Mouse (Mus musculus) kidney, postnatal 14 days (tissue): Measurements from ENCODE around the gene Mphosph9.

Experiments
- DNase-seq: peaks from one replicate; pipeline ENCODE4 v3.0.0; 2022; ENCODE audit warnings: mixed read lengths

Gene Mphosph9

DNA sequence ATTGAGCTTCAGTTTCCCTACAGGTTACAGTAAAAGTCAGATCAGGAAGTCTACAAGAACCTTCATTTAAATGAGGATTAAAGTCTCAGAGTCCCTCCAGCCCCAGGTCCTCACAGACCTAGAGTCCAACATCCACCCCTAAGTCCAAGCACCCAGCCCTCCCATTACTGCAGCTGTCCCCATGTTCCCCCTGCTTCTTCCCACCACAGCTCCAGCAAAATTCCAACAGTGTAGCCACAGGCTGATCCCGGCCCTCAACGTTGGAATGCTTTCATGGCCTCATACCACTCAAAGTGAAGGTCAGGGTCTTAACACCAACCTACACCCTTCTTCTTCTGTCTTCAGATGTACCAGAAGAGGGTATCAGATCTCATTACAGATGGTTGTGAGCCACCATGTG lies 116.1 kb downstream of the Mphosph9 start:
- DNase-seq: no peak

- no peak for DNase-seq
These were observed 116.5 kb downstream of the Mphosph9 start for GRCm38 (mm10) chr5:124211234-124211633.

DNA sequence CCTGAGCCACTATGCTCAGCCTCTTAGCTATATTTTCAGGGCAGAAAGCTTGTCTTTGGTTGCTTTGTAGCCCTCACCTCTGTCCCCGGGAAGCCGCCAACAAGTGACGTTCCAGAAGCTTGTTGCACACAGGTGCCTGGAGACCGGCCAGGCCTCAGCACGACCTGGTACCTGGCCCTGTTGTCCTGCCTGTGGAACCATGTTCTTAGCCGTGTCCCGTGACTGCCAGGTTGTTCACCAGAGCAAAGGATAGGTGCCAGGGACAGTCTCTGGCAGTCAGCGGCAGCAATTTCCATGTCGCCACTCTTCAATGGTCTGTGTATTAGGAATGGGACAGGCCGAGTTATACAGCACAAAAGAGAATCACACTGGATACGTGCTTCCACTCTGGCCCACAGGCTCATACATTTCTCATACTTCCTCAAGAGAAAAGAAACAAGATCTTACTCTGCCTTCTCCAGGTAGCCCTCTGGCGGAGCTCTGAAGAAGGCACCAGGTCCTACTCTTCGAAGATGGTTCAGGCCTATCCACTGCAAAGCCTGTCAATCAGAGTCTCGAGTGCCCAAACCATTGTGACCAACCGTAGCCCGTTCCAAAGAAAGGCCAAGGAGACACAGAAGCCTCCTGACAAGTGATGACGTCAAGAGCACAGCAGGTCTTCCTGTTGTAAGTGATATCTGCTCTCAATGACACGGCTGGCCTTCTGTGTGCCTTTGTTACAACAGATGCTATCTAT lies 117.3 kb downstream of the Mphosph9 start:
- no peak for DNase-seq

GRCm38 (mm10) chr5:124209850-124210249 lies 117.9 kb downstream of the Mphosph9 start:
- DNase-seq: no peak

DNA sequence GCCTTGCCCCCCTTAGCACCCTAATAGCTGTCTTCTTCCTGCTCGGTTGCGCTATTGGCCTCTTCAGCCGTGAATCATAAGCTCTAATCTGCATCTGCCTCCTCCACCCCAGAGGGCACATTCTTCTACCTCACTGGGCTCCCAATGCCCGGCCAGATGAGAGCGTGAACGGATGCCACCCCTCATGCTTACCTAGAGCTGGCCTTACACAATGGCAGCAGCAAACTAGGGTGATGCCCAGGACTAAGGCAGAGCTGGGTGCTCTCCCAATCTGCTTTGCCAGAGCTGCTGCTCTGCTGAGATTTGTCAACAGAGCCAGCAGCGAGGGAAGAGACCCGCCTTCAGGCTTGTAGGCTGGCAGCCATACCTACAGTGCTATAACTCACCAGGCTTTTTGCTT lies 119.7 kb downstream of the Mphosph9 start:
- no peak for DNase-seq

DNA sequence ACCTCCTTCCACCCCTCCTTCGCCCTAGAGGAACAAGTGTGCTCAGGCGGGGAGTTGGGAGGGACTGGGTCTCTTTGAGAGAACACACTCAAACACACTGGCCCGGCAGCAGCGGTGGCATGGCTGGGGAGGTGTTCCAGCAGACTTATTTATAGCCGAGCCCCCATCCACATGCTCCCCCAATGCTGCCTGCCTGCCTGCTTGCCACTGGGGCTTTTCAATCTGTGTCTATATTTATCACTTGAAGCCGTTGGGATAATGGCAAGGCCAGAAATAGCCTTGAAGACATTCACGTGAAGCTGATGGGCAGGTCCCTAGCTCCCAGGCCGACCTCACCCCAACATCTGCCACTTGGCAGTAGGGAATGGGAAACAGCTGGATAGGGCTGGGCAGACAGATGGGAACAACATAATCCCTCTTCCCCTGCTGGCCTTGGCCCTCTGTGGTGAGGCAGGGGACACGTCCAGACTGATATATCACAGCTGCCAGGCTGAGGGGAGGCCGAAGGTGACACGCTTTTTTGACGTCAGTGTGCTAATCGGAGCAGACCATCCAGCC lies 121.2 kb downstream of the Mphosph9 start:
- peak; percentile 57 for DNase-seq

GRCm38 (mm10) chr5:124205809-124206380 lies 121.9 kb downstream of the Mphosph9 start:
- no peak for DNase-seq

GRCm38 (mm10) chr5:124205211-124205610 lies 122.6 kb downstream of the Mphosph9 start:
- DNase-seq: no peak

GRCm38 (mm10) chr5:124204127-124204794 lies 123.5 kb downstream of the Mphosph9 start:
- DNase-seq: no peak

- no peak for DNase-seq
These were observed 124.5 kb downstream of the Mphosph9 start for GRCm38 (mm10) chr5:124203251-124203650.

GRCm38 (mm10) chr5:124202071-124202470 lies 125.7 kb downstream of the Mphosph9 start:
- no peak for DNase-seq

GRCm38 (mm10) chr5:124201564-124201963 lies 126.2 kb downstream of the Mphosph9 start:
- DNase-seq: no peak
